Mouse (Mus musculus): ENCODE results near the gene Armc7. TPM values are rescaled to one million over a fixed set of nuclear protein-coding genes. Genes with fewer than 3 reads are reported as not detected.

The Armc7 gene
- polyA plus RNA-seq, 1 experiment = 31.0 TPM

GRCm38 (mm10) chr11:115512004-115512403 lies 36.5 kb downstream of the Armc7 start:
- Histone ChIP-seq H3K36me3 (ENCODE audit: control insufficient read depth, insufficient read depth, low read length) (no peaks in the 10 kb centered on the region), H3K4me1 (ENCODE audit: control insufficient read depth, insufficient read depth, insufficient read length) (peaks cover 34% of the 10 kb centered on the region; the same call in 1 of the 2 replicates), H3K4me3 (ENCODE audit: extremely low read depth, insufficient read depth, insufficient read length) (0 out of 2 replicates have a peak overlapping the region, but pooled peaks have one; percentile 85), H3K27me3 (ENCODE audit: control insufficient read depth, insufficient read depth, low read length) (no peaks in the 10 kb centered on the region), H3K27ac (ENCODE audit: insufficient read depth, low read length) (peak overlapping the region; percentile 69)
- 71% methylated on average over 3 of the region's 3 CpGs for WGBS
- TF ChIP-seq CTCF (IDR thresholded peaks at IDR 0.05; ENCODE audit: extremely low read depth, insufficient read depth, insufficient read length, insufficient replicate concordance) = no peak
- no peak for TF ChIP-seq POLR2A (IDR thresholded peaks at IDR 0.05; ENCODE audit: low read depth, low read length)
- DNase-seq (ENCODE audit: low read depth in 1 of 2, low spot score in 2 of 2) = no peak

GRCm38 (mm10) chr11:115512407-115513183 lies 37.1 kb downstream of the Armc7 start:
- no peaks in the 10 kb centered on the region for H3K36me3 ChIP-seq (ENCODE audit: control insufficient read depth, insufficient read depth, low read length)
- TF ChIP-seq CTCF (IDR thresholded peaks at IDR 0.05; ENCODE audit: extremely low read depth, insufficient read depth, insufficient read length, insufficient replicate concordance) = no peak
- TF ChIP-seq POLR2A (IDR thresholded peaks at IDR 0.05; ENCODE audit: low read depth, low read length) = no peak
- H3K4me1 ChIP-seq (ENCODE audit: control insufficient read depth, insufficient read depth, insufficient read length) = peaks cover 34% of the 10 kb centered on the region; the same call in 1 of the 2 replicates
- no peaks in the 10 kb centered on the region for H3K27me3 ChIP-seq (ENCODE audit: control insufficient read depth, insufficient read depth, low read length)
- peak overlapping the region; percentile 85 for H3K4me3 ChIP-seq (ENCODE audit: extremely low read depth, insufficient read depth, insufficient read length)
- H3K27ac ChIP-seq (ENCODE audit: insufficient read depth, low read length) = peak overlapping the region; percentile 86
- 19% methylated on average over 8 of the region's 8 CpGs for WGBS
- DNase-seq (ENCODE audit: low read depth in 1 of 2, low spot score in 2 of 2) = peak; percentile 54 to 57

GRCm38 (mm10) chr11:115513271-115514237 lies 38.1 kb downstream of the Armc7 start:
- under 1% methylated on average over 57 of the region's 57 CpGs for WGBS
- peak in 1 of 2 experiments; percentile 33 for DNase-seq (ENCODE audit: low read depth in 1 of 2, low spot score in 2 of 2)

GRCm38 (mm10) chr11:115514238-115514663 lies 38.8 kb downstream of the Armc7 start, which contains the start of gene Jpt1:
Gene Jpt1 (minus strand): TSS chr11:115514387.
- Histone ChIP-seq H3K4me3 (ENCODE audit: extremely low read depth, insufficient read depth, insufficient read length) (peak within 1 kb of the TSS; percentile 85), H3K36me3 (ENCODE audit: control insufficient read depth, insufficient read depth, low read length) (no peaks in the 10 kb centered on the region), H3K27ac (ENCODE audit: insufficient read depth, low read length) (peak within 1 kb of the TSS; percentile 86), H3K27me3 (ENCODE audit: control insufficient read depth, insufficient read depth, low read length) (no peaks in the 10 kb centered on the region), H3K4me1 (ENCODE audit: control insufficient read depth, insufficient read depth, insufficient read length) (peaks cover 25% of the 10 kb centered on the region; the same call in 1 of the 2 replicates)
- TF ChIP-seq POLR2A (IDR thresholded peaks at IDR 0.05; ENCODE audit: low read depth, low read length) (peak; percentile 100), CTCF (IDR thresholded peaks at IDR 0.05; ENCODE audit: extremely low read depth, insufficient read depth, insufficient read length, insufficient replicate concordance) (no peak)
- peak; percentile 94 to 95 for DNase-seq (ENCODE audit: low read depth in 1 of 2, low spot score in 2 of 2)
- 0% methylated on average over 24 of the region's 24 CpGs for WGBS

More at GRCm38 (mm10) chr11:115513271-115514237, 38.1 kb downstream of the Armc7 start:
- TF ChIP-seq POLR2A (IDR thresholded peaks at IDR 0.05; ENCODE audit: low read depth, low read length) (no peak), CTCF (IDR thresholded peaks at IDR 0.05; ENCODE audit: extremely low read depth, insufficient read depth, insufficient read length, insufficient replicate concordance) (no peak)
- Histone ChIP-seq H3K4me3 (ENCODE audit: extremely low read depth, insufficient read depth, insufficient read length) (peak overlapping the region; percentile 85), H3K4me1 (ENCODE audit: control insufficient read depth, insufficient read depth, insufficient read length) (peaks cover 29% of the 10 kb centered on the region; the same call in 1 of the 2 replicates), H3K36me3 (ENCODE audit: control insufficient read depth, insufficient read depth, low read length) (no peaks in the 10 kb centered on the region), H3K27ac (ENCODE audit: insufficient read depth, low read length) (peak overlapping the region; percentile 86), H3K27me3 (ENCODE audit: control insufficient read depth, insufficient read depth, low read length) (no peaks in the 10 kb centered on the region)

- Histone ChIP-seq H3K36me3 (ENCODE audit: control insufficient read depth, insufficient read depth, low read length) (no peaks in the 10 kb centered on the region), H3K27ac (ENCODE audit: insufficient read depth, low read length) (no peak overlapping the region), H3K4me3 (ENCODE audit: extremely low read depth, insufficient read depth, insufficient read length) (no peak overlapping the region), H3K4me1 (ENCODE audit: control insufficient read depth, insufficient read depth, insufficient read length) (peaks cover 20% of the 10 kb centered on the region; the same call in 1 of the 2 replicates), H3K27me3 (ENCODE audit: control insufficient read depth, insufficient read depth, low read length) (no peaks in the 10 kb centered on the region)
- WGBS = 63% methylated on average over 6 of the region's 6 CpGs
- TF ChIP-seq POLR2A (IDR thresholded peaks at IDR 0.05; ENCODE audit: low read depth, low read length) = no peak
- TF ChIP-seq CTCF (IDR thresholded peaks at IDR 0.05; ENCODE audit: extremely low read depth, insufficient read depth, insufficient read length, insufficient replicate concordance) = no peak
- DNase-seq (ENCODE audit: low read depth in 1 of 2, low spot score in 2 of 2) = no peak
Observed at GRCm38 (mm10) chr11:115515021-115515420, 39.6 kb downstream of the Armc7 start.

- H3K4me1 ChIP-seq (ENCODE audit: control insufficient read depth, insufficient read depth, insufficient read length) = peaks cover 8% of the 10 kb centered on the region; the same call in 1 of the 2 replicates
- 83% methylated on average over 5 of the region's 5 CpGs for WGBS
- no peak for TF ChIP-seq CTCF (IDR thresholded peaks at IDR 0.05; ENCODE audit: extremely low read depth, insufficient read depth, insufficient read length, insufficient replicate concordance)
- no peaks in the 10 kb centered on the region for H3K36me3 ChIP-seq (ENCODE audit: control insufficient read depth, insufficient read depth, low read length)
- no peak overlapping the region for H3K27ac ChIP-seq (ENCODE audit: insufficient read depth, low read length)
- H3K4me3 ChIP-seq (ENCODE audit: extremely low read depth, insufficient read depth, insufficient read length) = no peak overlapping the region
- no peak for DNase-seq (ENCODE audit: low read depth in 1 of 2, low spot score in 2 of 2)
- no peaks in the 10 kb centered on the region for H3K27me3 ChIP-seq (ENCODE audit: control insufficient read depth, insufficient read depth, low read length)
Observed at GRCm38 (mm10) chr11:115516942-115517341, 41.5 kb downstream of the Armc7 start.

All from spleen, adult 2 months (tissue).